Mouse (Mus musculus): ENCODE measurements around the gene Cox14.
A peak's percentile ranks its signal among the peaks of the same experiment; 100 is the strongest.
"Not testable (repeated sequence)": the region's sequence is repeated elsewhere in the genome, so short reads cannot be mapped to it uniquely, and the experiment has no call there.

Gene Cox14

GRCm38 (mm10) chr15:99724292-99725021 is 961 bp upstream of the Cox14 start:
- DNase-seq (ENCODE audit: inconsistent age in 2 of 2, low spot score in 1 of 2) = peak; percentile 91 to 97

DNA sequence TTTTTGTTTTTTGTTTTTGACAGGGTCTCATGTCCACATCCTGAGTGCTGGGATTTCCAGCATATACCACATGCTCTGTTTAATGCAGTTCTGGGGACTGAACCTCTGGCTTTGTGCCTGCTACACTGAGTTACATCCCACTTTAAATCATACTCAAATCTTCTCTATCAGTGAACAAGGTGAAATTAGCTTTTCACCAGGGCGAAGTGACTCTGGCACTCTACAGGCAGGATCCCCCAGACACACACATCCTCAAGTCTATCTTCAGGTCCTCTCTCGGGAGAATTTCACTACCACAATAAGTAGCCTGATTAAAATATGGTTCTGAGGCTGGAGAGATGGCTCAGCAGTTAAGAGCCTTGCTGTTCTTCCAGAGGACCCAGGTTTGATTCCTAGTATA is 1.1 kb downstream of the Cox14 start:
- peak; percentile 14 to 62 for DNase-seq (ENCODE audit: inconsistent age in 2 of 2, low spot score in 1 of 2)

GRCm38 (mm10) chr15:99727039-99727438 is 1.6 kb downstream of the Cox14 start:
- DNase-seq (ENCODE audit: inconsistent age in 2 of 2, low spot score in 1 of 2) = peak in 1 of 2 experiments; percentile 6

DNA sequence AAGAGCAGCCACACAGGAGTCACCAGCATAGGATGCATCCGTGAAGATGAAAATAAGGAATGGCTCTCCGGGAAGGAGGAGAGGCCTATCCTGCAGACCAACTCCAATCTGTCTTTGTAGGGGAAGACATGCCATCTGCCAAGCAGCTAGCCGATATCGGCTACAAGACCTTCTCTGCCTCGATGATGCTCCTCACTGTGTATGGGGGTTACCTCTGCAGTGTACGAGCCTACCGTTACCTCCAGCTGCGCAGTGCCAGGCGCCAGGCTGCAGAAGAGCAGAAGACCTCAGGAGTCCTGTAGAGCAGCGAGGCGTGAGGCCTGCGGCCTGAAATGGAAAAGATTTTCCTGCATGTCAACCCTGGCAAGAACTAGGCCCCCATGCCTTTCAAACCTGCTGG is 2.1 kb downstream of the Cox14 start:
- DNase-seq (ENCODE audit: inconsistent age in 2 of 2, low spot score in 1 of 2) = peak in 1 of 2 experiments; percentile 23

GRCm38 (mm10) chr15:99728211-99728610 is 2.8 kb downstream of the Cox14 start:
- DNase-seq (ENCODE audit: inconsistent age in 2 of 2, low spot score in 1 of 2) = peak in 1 of 2 experiments; percentile 15

GRCm38 (mm10) chr15:99729056-99729783 is 3.8 kb downstream of the Cox14 start:
- peak in 1 of 2 experiments; percentile 11 for DNase-seq (ENCODE audit: inconsistent age in 2 of 2, low spot score in 1 of 2)

GRCm38 (mm10) chr15:99731167-99731566 is 5.7 kb downstream of the Cox14 start:
- no peak for DNase-seq (ENCODE audit: inconsistent age in 2 of 2, low spot score in 1 of 2)

GRCm38 (mm10) chr15:99731678-99732077 is 6.3 kb downstream of the Cox14 start:
- DNase-seq (ENCODE audit: inconsistent age in 2 of 2, low spot score in 1 of 2) = no peak

- peak in 1 of 2 experiments; percentile 84 for DNase-seq (ENCODE audit: inconsistent age in 2 of 2, low spot score in 1 of 2)
Observed at GRCm38 (mm10) chr15:99733186-99733585, 7.8 kb downstream of the Cox14 start.

GRCm38 (mm10) chr15:99735631-99736030 is 10.2 kb downstream of the Cox14 start:
- DNase-seq (ENCODE audit: inconsistent age in 2 of 2, low spot score in 1 of 2) = peak; percentile 100

DNA sequence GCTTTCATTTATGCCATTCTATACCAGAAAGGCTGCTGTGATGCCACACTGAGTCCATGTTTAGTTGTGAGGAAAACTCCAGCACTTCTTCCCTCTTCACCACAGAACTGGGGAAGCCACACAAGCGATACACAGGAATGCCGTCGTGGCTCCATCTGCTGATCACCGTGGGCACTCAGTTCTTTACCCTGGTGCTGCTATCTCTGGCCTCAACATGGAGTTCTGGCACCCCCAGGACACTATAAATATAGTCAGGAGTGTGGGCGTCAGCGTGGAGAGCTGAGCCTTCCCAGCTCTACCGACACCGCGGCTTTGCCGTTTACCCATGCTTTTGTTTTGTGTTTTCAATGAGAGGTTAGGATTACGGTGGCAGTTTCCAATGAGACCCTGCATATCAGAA is 11.3 kb downstream of the Cox14 start:
- no peak for DNase-seq (ENCODE audit: inconsistent age in 2 of 2, low spot score in 1 of 2)

GRCm38 (mm10) chr15:99740229-99740628 is 14.8 kb downstream of the Cox14 start:
- DNase-seq (ENCODE audit: inconsistent age in 2 of 2, low spot score in 1 of 2) = no peak

DNA sequence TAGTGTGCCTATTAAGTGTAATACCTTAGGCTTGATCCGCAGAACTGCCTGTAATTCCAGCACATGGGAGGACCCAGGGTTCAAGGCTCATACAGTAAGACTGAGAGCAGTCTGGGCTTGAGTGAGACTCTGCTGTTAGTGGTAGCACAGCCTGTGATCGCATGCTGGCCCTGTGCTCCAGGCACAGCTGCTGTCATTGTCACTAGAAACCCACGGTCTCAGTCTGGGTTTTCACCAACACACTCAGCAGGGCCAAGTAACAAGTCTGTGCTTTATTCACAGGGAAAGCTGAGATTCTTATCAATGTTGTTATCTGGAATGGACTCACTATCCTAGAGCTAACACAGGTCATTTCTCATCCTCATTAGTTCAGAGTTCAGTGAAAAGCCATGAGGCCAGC is 28.8 kb downstream of the Cox14 start:
- no peak for DNase-seq (ENCODE audit: inconsistent age in 2 of 2, low spot score in 1 of 2)

GRCm38 (mm10) chr15:99767467-99767866 is 42.0 kb downstream of the Cox14 start:
- no peak for DNase-seq (ENCODE audit: inconsistent age in 2 of 2, low spot score in 1 of 2)

- DNase-seq (ENCODE audit: inconsistent age in 2 of 2, low spot score in 1 of 2) = no peak
Observed at GRCm38 (mm10) chr15:99768761-99769160, 43.3 kb downstream of the Cox14 start.

DNA sequence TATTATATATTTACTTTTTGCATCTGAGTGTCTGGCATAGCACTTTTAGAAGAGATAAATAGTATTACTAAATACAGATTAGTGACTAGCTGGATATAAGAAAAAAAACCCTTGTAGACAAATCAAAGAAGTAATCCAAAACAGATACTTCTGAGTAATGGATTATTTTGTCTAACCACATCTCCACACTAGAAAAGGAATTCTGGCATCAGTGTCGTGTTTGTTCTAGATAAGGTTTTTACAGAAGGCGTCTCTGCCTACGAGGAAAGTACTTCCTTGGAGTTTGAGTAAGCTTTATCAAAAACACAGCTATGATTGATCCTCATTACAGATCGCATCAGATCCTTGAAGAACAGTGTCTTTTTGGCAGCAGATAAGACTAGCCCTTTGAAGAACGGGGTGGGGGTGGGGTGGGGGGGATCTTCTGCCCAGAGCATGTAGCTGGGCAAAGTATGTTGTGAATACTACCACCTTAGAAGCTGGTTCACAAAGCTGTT is 45.6 kb downstream of the Cox14 start:
- no peak for DNase-seq (ENCODE audit: inconsistent age in 2 of 2, low spot score in 1 of 2)

- peak in 1 of 2 experiments; percentile 82 for DNase-seq (ENCODE audit: inconsistent age in 2 of 2, low spot score in 1 of 2)
Observed at GRCm38 (mm10) chr15:99771601-99772276, 46.3 kb downstream of the Cox14 start.

GRCm38 (mm10) chr15:99772277-99772880 is 47.0 kb downstream of the Cox14 start:
- DNase-seq (ENCODE audit: inconsistent age in 2 of 2, low spot score in 1 of 2) = peak; percentile 94 to 97

- not testable (repeated sequence) for DNase-seq (ENCODE audit: inconsistent age in 2 of 2, low spot score in 1 of 2)
Observed at GRCm38 (mm10) chr15:99772881-99772924, 47.3 kb downstream of the Cox14 start, which contains the start of gene Cers5. Gene Cers5 (minus strand): TSS chr15:99772885.

- DNase-seq (ENCODE audit: inconsistent age in 2 of 2, low spot score in 1 of 2) = peak in 1 of 2 experiments; percentile 34
Observed at GRCm38 (mm10) chr15:99772925-99773324, 47.5 kb downstream of the Cox14 start.

All from adrenal gland, adult (tissue).